Mouse (Mus musculus): ENCODE measurements around the gene Cryba4. TPM values are rescaled to one million over a fixed set of nuclear protein-coding genes. Genes with fewer than 3 reads are reported as not detected.

The Cryba4 gene
- polyA plus RNA-seq, 1 experiment from 2014 or later: 1.5 TPM

DNA sequence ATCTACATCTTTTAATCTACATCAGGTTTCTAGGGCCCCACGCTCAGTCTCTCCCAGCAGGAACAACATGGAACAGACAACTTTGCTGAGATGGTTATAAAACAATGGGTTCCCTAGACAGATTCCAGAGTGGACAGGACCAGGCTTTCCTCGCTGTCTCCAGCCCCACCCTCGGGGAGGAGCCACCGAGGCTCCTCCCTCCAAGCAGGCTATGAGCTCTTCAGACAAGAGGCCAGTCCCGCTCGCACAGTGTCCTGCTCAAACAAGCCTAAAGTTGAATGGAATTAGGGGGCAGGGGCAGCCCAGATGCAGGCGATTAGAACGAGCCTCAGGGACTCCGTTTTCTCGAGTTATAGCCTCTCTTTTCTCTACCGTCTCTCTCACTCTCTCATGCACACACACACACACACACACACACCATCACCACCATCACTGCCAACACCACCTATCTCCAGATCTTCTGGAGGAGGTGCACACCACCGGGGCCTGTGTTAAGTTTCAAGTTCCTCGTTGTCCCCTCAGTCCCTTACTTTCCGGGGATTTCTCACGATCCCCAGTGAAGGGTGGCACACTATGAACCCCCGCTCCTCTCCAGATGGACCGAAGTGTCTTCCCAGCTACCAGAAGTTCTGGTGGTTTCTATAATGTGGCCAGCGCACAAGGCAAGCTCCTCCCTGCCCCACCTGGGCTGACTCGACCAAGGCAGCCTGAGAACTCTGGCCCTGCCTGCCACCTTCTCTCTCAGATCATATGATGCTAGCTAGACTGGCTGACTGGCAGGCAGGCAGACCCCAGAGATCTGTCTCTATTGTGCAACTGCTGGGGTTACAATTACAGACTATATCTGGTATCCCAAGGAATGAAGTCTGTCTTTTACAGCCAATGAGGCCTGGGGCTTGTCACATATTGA lies 38.7 kb downstream of the Cryba4 start:
- no peaks in the 10 kb centered on the region for H3K9me3 ChIP-seq (ENCODE audit: low read length)
- H3K36me3 ChIP-seq (ENCODE audit: insufficient read depth, low read length): no peaks in the 10 kb centered on the region
- ATAC-seq: no peak
- WGBS: 47% methylated on average over 19 of the region's 19 CpGs
- TF ChIP-seq EP300 (IDR thresholded peaks at IDR 0.05) (no peak), CTCF (IDR thresholded peaks at IDR 0.05) (no peak)
- no peak overlapping the region for H3K27ac ChIP-seq (ENCODE audit: low read length)
- no peaks in the 10 kb centered on the region for H3K27me3 ChIP-seq (replicated peaks; ENCODE audit: insufficient read depth, low read length)
- no peak overlapping the region for H3K4me3 ChIP-seq (ENCODE audit: low read depth, low read length)
- H3K4me1 ChIP-seq (ENCODE audit: insufficient read depth, low read depth, low read length): peaks cover 7% of the 10 kb centered on the region; the same call in 1 of the 2 replicates
- DNase-seq (ENCODE audit: low spot score): no peak
- no peak overlapping the region for H3K4me2 ChIP-seq (replicated peaks; ENCODE audit: low read depth, low read length)
- no peak overlapping the region for H3K9ac ChIP-seq (replicated peaks; ENCODE audit: low read depth)

DNA sequence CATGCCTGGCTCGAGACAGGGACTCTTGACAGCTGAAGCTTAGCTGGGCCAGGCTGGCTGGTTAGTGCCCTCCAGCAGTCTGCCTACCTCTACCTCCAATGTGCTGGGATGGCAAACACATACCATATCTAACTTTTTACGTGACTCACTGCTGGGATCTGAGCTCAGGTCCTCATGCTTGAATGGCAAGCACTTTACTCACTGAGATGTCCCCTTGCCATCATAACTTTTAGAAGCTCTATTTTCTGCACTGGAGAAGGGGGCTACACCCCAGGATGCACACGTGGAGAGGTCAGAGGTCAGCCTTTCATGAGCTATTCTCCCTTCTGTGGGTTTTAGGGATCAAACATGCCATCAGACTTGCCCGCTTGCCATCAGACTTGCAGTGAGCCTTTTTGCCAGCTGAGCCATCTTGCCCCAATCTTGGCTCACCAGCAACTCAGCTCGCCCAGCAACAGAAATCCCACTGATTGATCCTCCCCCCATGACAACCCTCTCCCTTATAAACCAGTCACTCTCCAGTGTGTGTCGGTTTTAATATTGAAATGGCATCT lies 39.5 kb downstream of the Cryba4 start:
- H3K36me3 ChIP-seq (ENCODE audit: insufficient read depth, low read length): no peaks in the 10 kb centered on the region
- no peak overlapping the region for H3K4me2 ChIP-seq (replicated peaks; ENCODE audit: low read depth, low read length)
- TF ChIP-seq EP300 (IDR thresholded peaks at IDR 0.05) (no peak), CTCF (IDR thresholded peaks at IDR 0.05) (no peak)
- DNase-seq (ENCODE audit: low spot score) (no peak), ATAC-seq (no peak)
- peaks cover 7% of the 10 kb centered on the region; the same call in 1 of the 2 replicates for H3K4me1 ChIP-seq (ENCODE audit: insufficient read depth, low read depth, low read length)
- no peaks in the 10 kb centered on the region for H3K9me3 ChIP-seq (ENCODE audit: low read length)
- H3K27ac ChIP-seq (ENCODE audit: low read length): no peak overlapping the region
- H3K4me3 ChIP-seq (ENCODE audit: low read depth, low read length): no peak overlapping the region
- 69% methylated on average over 6 of the region's 6 CpGs for WGBS
- H3K9ac ChIP-seq (replicated peaks; ENCODE audit: low read depth): no peak overlapping the region
- no peaks in the 10 kb centered on the region for H3K27me3 ChIP-seq (replicated peaks; ENCODE audit: insufficient read depth, low read length)

- H3K9me3 ChIP-seq (ENCODE audit: low read length): no peaks in the 10 kb centered on the region
- WGBS: 82% methylated on average over 7 of the region's 7 CpGs
- peaks cover 7% of the 10 kb centered on the region; the same call in 1 of the 2 replicates for H3K4me1 ChIP-seq (ENCODE audit: insufficient read depth, low read depth, low read length)
Observed at GRCm38 (mm10) chr5:112211911-112212310, 40.4 kb downstream of the Cryba4 start.

GRCm38 (mm10) chr5:112210104-112210503 lies 42.2 kb downstream of the Cryba4 start:
- TF ChIP-seq CTCF (IDR thresholded peaks at IDR 0.05): peak; percentile 92
- no peak for TF ChIP-seq EP300 (IDR thresholded peaks at IDR 0.05)
- H3K36me3 ChIP-seq (ENCODE audit: insufficient read depth, low read length): no peaks in the 10 kb centered on the region
- WGBS: 28% methylated on average over 8 of the region's 8 CpGs
- H3K9ac ChIP-seq (replicated peaks; ENCODE audit: low read depth): no peak overlapping the region
- DNase-seq (ENCODE audit: low spot score): peak; percentile 48
- no peak overlapping the region for H3K4me2 ChIP-seq (replicated peaks; ENCODE audit: low read depth, low read length)
- H3K9me3 ChIP-seq (ENCODE audit: low read length): no peaks in the 10 kb centered on the region
- H3K27me3 ChIP-seq (replicated peaks; ENCODE audit: insufficient read depth, low read length): no peaks in the 10 kb centered on the region
- H3K4me1 ChIP-seq (ENCODE audit: insufficient read depth, low read depth, low read length): no peaks in the 10 kb centered on the region
- ATAC-seq: 0 out of 2 replicates have a peak, but pooled peaks have one; percentile 46
- no peak overlapping the region for H3K4me3 ChIP-seq (ENCODE audit: low read depth, low read length)
- no peak overlapping the region for H3K27ac ChIP-seq (ENCODE audit: low read length)

More at GRCm38 (mm10) chr5:112211911-112212310, 40.4 kb downstream of the Cryba4 start:
- H3K36me3 ChIP-seq (ENCODE audit: insufficient read depth, low read length): no peaks in the 10 kb centered on the region
- no peak overlapping the region for H3K27ac ChIP-seq (ENCODE audit: low read length)
- DNase-seq (ENCODE audit: low spot score) (no peak), ATAC-seq (no peak)
- no peak overlapping the region for H3K4me2 ChIP-seq (replicated peaks; ENCODE audit: low read depth, low read length)
- H3K27me3 ChIP-seq (replicated peaks; ENCODE audit: insufficient read depth, low read length): no peaks in the 10 kb centered on the region
- no peak overlapping the region for H3K4me3 ChIP-seq (ENCODE audit: low read depth, low read length)
- TF ChIP-seq CTCF (IDR thresholded peaks at IDR 0.05): no peak
- TF ChIP-seq EP300 (IDR thresholded peaks at IDR 0.05): no peak
- H3K9ac ChIP-seq (replicated peaks; ENCODE audit: low read depth): no peak overlapping the region

- no peak overlapping the region for H3K4me3 ChIP-seq (ENCODE audit: low read depth, low read length)
- no peak overlapping the region for H3K9ac ChIP-seq (replicated peaks; ENCODE audit: low read depth)
- H3K27ac ChIP-seq (ENCODE audit: low read length): no peak overlapping the region
- 41% methylated on average over 4 of the region's 4 CpGs for WGBS
- no peak for ATAC-seq
- H3K36me3 ChIP-seq (ENCODE audit: insufficient read depth, low read length): no peaks in the 10 kb centered on the region
- H3K4me1 ChIP-seq (ENCODE audit: insufficient read depth, low read depth, low read length): no peaks in the 10 kb centered on the region
- H3K27me3 ChIP-seq (replicated peaks; ENCODE audit: insufficient read depth, low read length): no peaks in the 10 kb centered on the region
- DNase-seq (ENCODE audit: low spot score): no peak
- TF ChIP-seq CTCF (IDR thresholded peaks at IDR 0.05) (no peak), EP300 (IDR thresholded peaks at IDR 0.05) (no peak)
- no peak overlapping the region for H3K4me2 ChIP-seq (replicated peaks; ENCODE audit: low read depth, low read length)
- no peaks in the 10 kb centered on the region for H3K9me3 ChIP-seq (ENCODE audit: low read length)
Observed at GRCm38 (mm10) chr5:112208321-112208720, 44.0 kb downstream of the Cryba4 start.

GRCm38 (mm10) chr5:112206543-112207255 lies 45.6 kb downstream of the Cryba4 start:
- no peak for DNase-seq (ENCODE audit: low spot score)
- 21% methylated on average over 16 of the region's 16 CpGs for WGBS
- H3K36me3 ChIP-seq (ENCODE audit: insufficient read depth, low read length): no peaks in the 10 kb centered on the region
- H3K4me1 ChIP-seq (ENCODE audit: insufficient read depth, low read depth, low read length): no peaks in the 10 kb centered on the region
- H3K27me3 ChIP-seq (replicated peaks; ENCODE audit: insufficient read depth, low read length): no peaks in the 10 kb centered on the region
- H3K9me3 ChIP-seq (ENCODE audit: low read length): no peaks in the 10 kb centered on the region
- H3K4me2 ChIP-seq (replicated peaks; ENCODE audit: low read depth, low read length): no peak overlapping the region
- H3K4me3 ChIP-seq (ENCODE audit: low read depth, low read length): no peak overlapping the region
- H3K27ac ChIP-seq (ENCODE audit: low read length): no peak overlapping the region
- no peak for TF ChIP-seq CTCF (IDR thresholded peaks at IDR 0.05)
- no peak for TF ChIP-seq EP300 (IDR thresholded peaks at IDR 0.05)
- no peak for ATAC-seq
- no peak overlapping the region for H3K9ac ChIP-seq (replicated peaks; ENCODE audit: low read depth)

All from lung, postnatal 0 days (tissue).